Mouse (Mus musculus): ENCODE data around the gene Gm13941. TPM values are rescaled to one million over a fixed set of nuclear protein-coding genes. Genes with fewer than 3 reads are reported as not detected.

Gene Gm13941
- 1.8 TPM for polyA plus RNA-seq (2014; fragmentation: Illumina TruSeq; extraction: RNeasy Lipid Tissue Mini Kit (QIAGEN cat#74804); ENCODE audit: low read depth, low replicate concordance)

GRCm38 (mm10) chr2:111105882-111106281 is at the start of gene Gm13941:
Gene Gm13941, minus strand, starts transcription at chr2:111105982.

GRCm38 (mm10) chr2:111152836-111153235 is 47.1 kb upstream of the Gm13941 start, which contains the start of gene Gm15130:
Gene Gm15130, minus strand, starts transcription at chr2:111152936.

Other genes with a start within 250 kb of the Gm13941 start
- 3.3 TPM for gene Ano3, start 155.1 kb downstream of the Gm13941 start, polyA plus RNA-seq (2014; fragmentation: Illumina TruSeq; extraction: RNeasy Lipid Tissue Mini Kit (QIAGEN cat#74804); ENCODE audit: low read depth, low replicate concordance)
- gene Gm15130, start 47.0 kb upstream of the Gm13941 start, polyA plus RNA-seq (2014; fragmentation: Illumina TruSeq; extraction: RNeasy Lipid Tissue Mini Kit (QIAGEN cat#74804); ENCODE audit: low read depth, low replicate concordance), result not detected
- 1.2 TPM for gene 4930430A15Rik, start 123.6 kb upstream of the Gm13941 start, polyA plus RNA-seq (2014; fragmentation: Illumina TruSeq; extraction: RNeasy Lipid Tissue Mini Kit (QIAGEN cat#74804); ENCODE audit: low read depth, low replicate concordance)
- not detected for gene Olfr1275, start 129.3 kb upstream of the Gm13941 start, polyA plus RNA-seq (2014; fragmentation: Illumina TruSeq; extraction: RNeasy Lipid Tissue Mini Kit (QIAGEN cat#74804); ENCODE audit: low read depth, low replicate concordance)
- not detected for gene Olfr1276, start 148.5 kb upstream of the Gm13941 start, polyA plus RNA-seq (2014; fragmentation: Illumina TruSeq; extraction: RNeasy Lipid Tissue Mini Kit (QIAGEN cat#74804); ENCODE audit: low read depth, low replicate concordance)
- not detected for gene Olfr1277, start 168.1 kb upstream of the Gm13941 start, polyA plus RNA-seq (2014; fragmentation: Illumina TruSeq; extraction: RNeasy Lipid Tissue Mini Kit (QIAGEN cat#74804); ENCODE audit: low read depth, low replicate concordance)
- not detected for gene Olfr1278, start 184.2 kb upstream of the Gm13941 start, polyA plus RNA-seq (2014; fragmentation: Illumina TruSeq; extraction: RNeasy Lipid Tissue Mini Kit (QIAGEN cat#74804); ENCODE audit: low read depth, low replicate concordance)
- gene Olfr1279, start 194.7 kb upstream of the Gm13941 start, polyA plus RNA-seq (2014; fragmentation: Illumina TruSeq; extraction: RNeasy Lipid Tissue Mini Kit (QIAGEN cat#74804); ENCODE audit: low read depth, low replicate concordance), result not detected
- gene Olfr1280, start 208.0 kb upstream of the Gm13941 start, polyA plus RNA-seq (2014; fragmentation: Illumina TruSeq; extraction: RNeasy Lipid Tissue Mini Kit (QIAGEN cat#74804); ENCODE audit: low read depth, low replicate concordance), result not detected
- not detected for gene Olfr1281, start 220.5 kb upstream of the Gm13941 start, polyA plus RNA-seq (2014; fragmentation: Illumina TruSeq; extraction: RNeasy Lipid Tissue Mini Kit (QIAGEN cat#74804); ENCODE audit: low read depth, low replicate concordance)
- not detected for gene Olfr1282, start 230.1 kb upstream of the Gm13941 start, polyA plus RNA-seq (2014; fragmentation: Illumina TruSeq; extraction: RNeasy Lipid Tissue Mini Kit (QIAGEN cat#74804); ENCODE audit: low read depth, low replicate concordance)